Mouse (Mus musculus) kidney, adult 2 months (tissue): ENCODE measurements around the gene Akap5. TPM values are rescaled to one million over a fixed set of nuclear protein-coding genes. Genes with fewer than 3 reads are reported as not detected.

Experiments
- DNase-seq: peaks from one replicate; pipeline ENCODE4 v3.0.0; 2021
- H3K27ac ChIP-seq: fragments of 200-500 bp; 2 replicates; pipeline ENCODE4 v1.5.1; 2012; ENCODE audit warnings: low read depth, low read length, control low read depth, inconsistent platforms; ENCODE audit not compliant: insufficient read depth
- H3K27me3 ChIP-seq: fragments of 200-500 bp; replicated peaks from 2 replicates; pipeline ENCODE4 v1.6.1; 2012; ENCODE audit warnings: mild to moderate bottlenecking, moderate library complexity, low read length, inconsistent platforms; ENCODE audit not compliant: control insufficient read depth, insufficient read depth
- H3K36me3 ChIP-seq: fragments of 200-500 bp; 2 replicates; pipeline ENCODE4 v1.6.1; 2012; ENCODE audit warnings: mild to moderate bottlenecking, moderate library complexity, low read length, inconsistent platforms; ENCODE audit not compliant: control insufficient read depth, insufficient read depth
- H3K4me1 ChIP-seq: fragments of 200-500 bp; 2 replicates; pipeline ENCODE4 v1.6.1; 2011; ENCODE audit warnings: low read length; ENCODE audit not compliant: control insufficient read depth, insufficient read depth
- H3K4me3 ChIP-seq: fragments of 200-500 bp; 2 replicates; pipeline ENCODE4 v1.5.1; 2011; ENCODE audit warnings: mild to moderate bottlenecking, low read depth, low read length, control low read depth; ENCODE audit not compliant: insufficient read depth
- CTCF ChIP-seq: fragments of 200-500 bp; conservative IDR thresholded peaks from 2 replicates; pipeline ENCODE4 v1.5.1; 2011; ENCODE audit warnings: low read depth, mild to moderate bottlenecking, control low read depth, low read length, moderate library complexity, mixed read lengths; ENCODE audit not compliant: insufficient read depth, insufficient read length
- POLR2A ChIP-seq: fragments of 200-500 bp; IDR thresholded peaks from one replicate; pipeline ENCODE4 v1.6.1; 2011; ENCODE audit warnings: low read depth, low read length, control low read depth
- WGBS: fragments of 180-500 bp; shearing (Covaris S2); methylation state at CpG from one replicate; pipeline ENCODE4 v1.1.7; 2018; 5-methylcytosine and 5-hydroxymethylcytosine counted together
- polyA plus RNA-seq: library from polyadenylated mRNA; depleted of rRNA; stranded (reverse); fragments of >200 nt; gene quantifications from 2 replicates; pipeline ENCODE4 v1.2.3, GENCODE M21; 2012

Gene Akap5
- polyA plus RNA-seq, 1 experiment = 0.27 TPM

DNA sequence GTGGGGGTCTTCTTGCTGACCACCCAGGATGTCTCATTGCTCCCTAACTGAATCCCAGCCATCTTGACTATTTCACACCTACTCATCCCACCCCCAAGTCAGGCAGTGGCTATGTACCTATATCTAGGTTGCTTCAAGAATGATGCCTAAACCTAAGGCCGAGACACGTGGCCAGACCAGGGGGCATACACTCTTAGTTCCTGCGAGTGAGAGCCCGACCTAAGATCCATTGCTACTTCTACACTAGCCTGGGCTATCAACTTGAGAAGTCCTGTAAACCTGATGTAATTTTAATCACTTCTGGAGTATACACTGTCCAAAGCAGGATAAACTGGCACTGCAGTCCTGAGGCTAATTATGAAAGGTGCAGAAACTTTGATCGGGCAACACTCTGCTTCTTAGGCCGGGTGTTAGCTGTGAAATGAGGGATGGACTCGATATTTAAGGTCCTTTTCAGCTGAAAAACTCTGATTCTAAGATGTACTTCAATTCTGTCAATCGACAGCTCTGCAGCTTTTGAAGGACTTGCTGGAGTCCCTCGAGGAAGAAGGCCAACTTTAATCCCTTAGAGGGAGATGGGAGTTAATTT is 43.6 kb downstream of the Akap5 start:
- peak overlapping the region; percentile 78 for H3K4me3 ChIP-seq
- TF ChIP-seq POLR2A (no peak), CTCF (no peak)

DNA sequence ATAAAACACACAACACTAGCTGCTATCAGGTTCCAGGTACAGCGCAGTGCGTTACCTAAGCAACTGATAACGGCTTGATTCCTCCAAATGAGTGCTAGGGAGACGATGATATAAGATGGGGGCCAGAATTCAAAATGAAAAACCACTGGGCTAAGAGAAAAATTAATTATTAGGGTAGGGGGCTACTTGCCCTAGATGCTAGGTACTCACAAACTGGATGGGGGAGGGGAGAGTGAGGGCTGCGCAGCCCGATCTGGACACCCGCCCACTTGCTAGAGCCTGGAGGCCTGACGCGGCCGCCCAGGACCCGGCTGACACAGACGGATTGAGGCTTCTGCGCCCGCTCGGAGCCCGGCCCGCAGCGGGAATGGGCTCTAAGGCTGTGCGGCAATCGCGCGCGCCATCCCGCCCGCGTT is 44.1 kb downstream of the Akap5 start:
- DNase-seq = no peak
- H3K36me3 ChIP-seq = no peaks in the 10 kb centered on the region

More for the DNA sequence above, 43.6 kb downstream of the Akap5 start:
- peaks cover 21% of the 10 kb centered on the region; the same call in 1 of the 2 replicates for H3K4me1 ChIP-seq
- no peaks in the 10 kb centered on the region for H3K36me3 ChIP-seq
- no peak overlapping the region for H3K27ac ChIP-seq
- no peak for DNase-seq
- no peaks in the 10 kb centered on the region for H3K27me3 ChIP-seq
- WGBS = 27% methylated on average over 9 of the region's 9 CpGs

DNA sequence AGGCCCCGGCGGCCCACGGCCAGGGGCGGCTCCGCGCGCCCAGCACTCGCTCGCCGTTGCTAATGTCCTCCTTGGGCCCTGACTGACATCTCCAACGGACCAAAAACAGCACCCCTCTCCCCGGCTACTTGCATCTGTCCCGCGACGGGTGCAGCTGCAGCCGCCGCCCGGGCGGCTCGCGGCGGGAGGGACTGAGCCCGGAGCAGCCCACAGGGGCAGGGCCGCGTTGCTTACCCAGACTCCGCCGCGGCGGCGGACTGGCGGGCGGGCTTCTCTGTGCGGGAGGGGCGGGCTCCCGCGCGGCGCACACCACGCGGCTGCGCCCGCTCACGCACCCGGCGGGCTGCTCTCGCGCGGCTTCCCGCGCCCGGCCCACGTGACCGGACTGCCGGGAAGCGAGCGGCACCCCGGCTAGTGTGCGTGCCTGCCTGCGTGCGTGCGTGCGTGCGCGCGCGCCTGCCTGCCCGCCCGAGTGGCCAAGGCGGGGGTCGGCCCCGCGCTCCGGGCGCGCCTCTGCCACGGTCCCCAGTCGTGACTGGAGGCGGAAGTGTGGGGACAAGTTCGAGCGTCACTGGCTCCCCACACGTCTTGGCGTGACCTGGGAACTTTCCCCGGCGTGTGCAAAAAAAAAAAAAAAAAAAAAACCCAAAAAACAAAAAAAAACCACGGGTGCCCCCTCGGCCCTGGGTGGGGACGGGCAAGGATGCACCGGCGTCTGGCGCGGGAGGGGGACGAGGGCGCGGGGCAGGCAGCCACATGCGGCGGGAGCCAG is 44.7 kb downstream of the Akap5 start, which contains the start of gene Zbtb25:
Gene Zbtb25 (minus strand): TSS at position 397 of the 772 bp plus-strand sequence.
- Histone ChIP-seq H3K4me1 (peaks cover 21% of the 10 kb centered on the region; the same call in 1 of the 2 replicates), H3K27ac (peak within 1 kb of the TSS; percentile 82), H3K4me3 (peak within 1 kb of the TSS; percentile 78), H3K27me3 (no peaks in the 10 kb centered on the region), H3K36me3 (no peaks in the 10 kb centered on the region)
- peak; percentile 88 for DNase-seq
- 1% methylated on average over 96 of the region's 96 CpGs for WGBS
- no peak for TF ChIP-seq POLR2A
- TF ChIP-seq CTCF = no peak

More for the DNA sequence above, 44.1 kb downstream of the Akap5 start:
- peak overlapping the region; percentile 78 for H3K4me3 ChIP-seq
- H3K27ac ChIP-seq = peak overlapping the region; percentile 82
- TF ChIP-seq CTCF = no peak
- H3K4me1 ChIP-seq = peaks cover 21% of the 10 kb centered on the region; the same call in 1 of the 2 replicates
- H3K27me3 ChIP-seq = no peaks in the 10 kb centered on the region
- WGBS = 3% methylated on average over 26 of the region's 26 CpGs

- Histone ChIP-seq H3K27ac (peak within 1 kb of the TSS; percentile 82), H3K27me3 (no peaks in the 10 kb centered on the region), H3K4me3 (peak within 1 kb of the TSS; percentile 78), H3K4me1 (peaks cover 21% of the 10 kb centered on the region; the same call in 1 of the 2 replicates), H3K36me3 (no peaks in the 10 kb centered on the region)
- under 1% methylated on average over 99 of the region's 99 CpGs for WGBS
- DNase-seq = peak; percentile 87
- TF ChIP-seq CTCF (no peak), POLR2A (peak; percentile 38)
These were observed 45.5 kb downstream of the Akap5 start, which contains the start of gene Zbtb1 for GRCm38 (mm10) chr12:76369978-76370830. TSS of gene Zbtb1 (plus strand) at chr12:76370266.

GRCm38 (mm10) chr12:76370831-76371571 is 46.3 kb downstream of the Akap5 start:
- H3K36me3 ChIP-seq = no peaks in the 10 kb centered on the region
- peak overlapping the region; percentile 78 for H3K4me3 ChIP-seq
- H3K27me3 ChIP-seq = no peaks in the 10 kb centered on the region
- WGBS = under 1% methylated on average over 63 of the region's 63 CpGs
- H3K4me1 ChIP-seq = peaks cover 21% of the 10 kb centered on the region; the same call in 1 of the 2 replicates
- peak overlapping the region; percentile 82 for H3K27ac ChIP-seq
- peak; percentile 86 for DNase-seq
- TF ChIP-seq POLR2A = no peak
- TF ChIP-seq CTCF = no peak

- peaks cover 21% of the 10 kb centered on the region; the same call in 1 of the 2 replicates for H3K4me1 ChIP-seq
- no peak overlapping the region for H3K4me3 ChIP-seq
- 36% methylated on average over 7 of the region's 7 CpGs for WGBS
- H3K27ac ChIP-seq = no peak overlapping the region
- TF ChIP-seq CTCF (no peak), POLR2A (no peak)
- DNase-seq = no peak
- no peaks in the 10 kb centered on the region for H3K27me3 ChIP-seq
- no peaks in the 10 kb centered on the region for H3K36me3 ChIP-seq
These were observed 47.4 kb downstream of the Akap5 start for GRCm38 (mm10) chr12:76372046-76372445.
